Mouse (Mus musculus): ENCODE measurements around the gene Fbxl17.

The Fbxl17 gene

DNA sequence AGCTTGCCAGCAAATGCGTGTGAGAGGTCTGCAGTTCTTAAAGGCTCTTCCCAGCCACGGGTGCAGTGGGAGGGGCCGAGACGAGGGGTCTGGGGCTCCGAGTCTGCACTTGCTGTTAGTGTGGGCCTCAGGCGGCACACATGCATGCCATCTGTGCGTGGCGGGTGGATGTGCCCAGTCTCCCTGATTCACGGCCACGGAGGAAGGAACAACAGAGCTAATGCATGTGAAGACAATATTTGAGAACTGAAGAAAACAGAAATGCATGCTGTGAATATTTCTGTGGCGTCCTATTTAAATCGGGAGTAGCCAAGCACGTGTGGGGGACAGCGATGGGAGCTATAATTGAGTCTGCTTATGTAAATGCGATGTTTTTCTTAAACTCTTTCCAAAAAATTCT is 474.6 kb downstream of the Fbxl17 start:
- no peak for DNase-seq

DNA sequence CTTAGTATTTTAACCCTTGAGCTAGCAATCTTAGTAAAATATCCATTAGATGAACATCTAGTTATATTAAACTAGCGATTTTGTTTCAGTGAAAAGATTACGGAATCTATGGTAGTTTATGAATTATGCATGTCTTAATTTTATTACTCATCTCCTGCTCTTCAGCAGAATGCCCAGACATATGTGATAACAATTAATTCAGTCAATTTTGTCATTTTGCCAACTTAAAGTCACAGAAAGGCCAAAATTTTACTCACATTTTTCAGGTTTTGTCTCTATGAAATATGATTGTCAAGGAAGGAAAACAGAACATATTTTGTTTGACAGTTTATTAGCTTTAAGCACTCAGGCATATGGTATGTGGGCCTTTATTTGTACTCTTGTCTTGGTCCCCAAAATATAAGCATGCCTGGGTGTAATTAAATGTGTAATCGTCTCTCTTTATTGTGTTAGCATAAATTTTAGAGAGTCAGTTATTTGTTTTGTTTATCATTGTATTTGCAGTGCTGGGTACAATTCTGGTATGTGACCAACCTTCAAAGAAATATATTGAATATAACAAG is 482.1 kb downstream of the Fbxl17 start:
- DNase-seq, result no peak

DNA sequence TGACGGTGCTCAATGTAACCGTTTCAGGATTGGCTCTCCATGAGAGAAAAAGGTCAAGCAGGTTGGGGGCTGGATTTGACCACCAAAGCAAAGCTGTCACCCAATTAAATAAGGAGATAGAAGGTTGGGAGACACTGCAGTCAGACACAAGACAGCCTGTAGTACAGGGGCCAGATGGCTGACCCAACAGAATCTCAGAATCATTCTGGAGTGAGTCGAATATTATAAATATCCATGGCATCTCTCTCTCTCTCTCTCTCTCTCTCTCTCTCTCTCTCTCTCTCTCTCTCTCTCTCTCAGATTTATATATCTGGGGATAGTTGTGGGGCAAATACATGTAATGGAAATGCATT is 487.3 kb downstream of the Fbxl17 start:
- no peak for DNase-seq

DNA sequence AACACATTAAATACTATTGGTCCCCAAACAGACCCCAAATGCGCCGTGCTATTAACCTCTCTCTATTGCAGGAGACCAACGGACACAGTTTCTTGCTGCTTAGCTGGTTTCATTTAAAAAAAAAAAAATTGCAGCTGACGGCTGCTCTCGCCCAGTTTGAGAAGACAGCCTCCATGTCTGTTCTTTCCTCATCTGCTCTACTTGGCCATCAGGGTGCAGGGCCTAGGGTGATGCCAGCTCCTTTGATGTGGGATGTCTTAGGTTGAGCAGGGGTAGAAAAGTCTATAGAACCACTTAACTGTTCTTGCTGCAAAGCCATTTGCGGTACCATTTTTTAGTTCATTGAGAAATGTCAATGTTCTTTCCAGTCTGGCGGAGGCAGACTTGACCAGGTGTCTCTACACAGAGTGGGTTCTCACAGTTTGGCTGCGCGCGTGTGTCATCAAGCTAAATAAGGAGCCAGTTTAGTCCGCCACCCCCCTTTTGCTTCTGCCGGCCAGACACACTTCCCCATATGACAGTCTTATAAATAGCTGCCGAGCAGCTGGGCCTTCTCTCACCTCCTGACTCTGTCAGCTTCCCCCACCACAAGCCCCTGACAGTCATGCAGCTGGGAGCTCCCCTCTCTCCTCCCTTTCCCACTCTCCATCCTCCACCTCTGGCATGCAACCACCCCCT is 487.8 kb downstream of the Fbxl17 start:
- peak; percentile 37 for DNase-seq

DNA sequence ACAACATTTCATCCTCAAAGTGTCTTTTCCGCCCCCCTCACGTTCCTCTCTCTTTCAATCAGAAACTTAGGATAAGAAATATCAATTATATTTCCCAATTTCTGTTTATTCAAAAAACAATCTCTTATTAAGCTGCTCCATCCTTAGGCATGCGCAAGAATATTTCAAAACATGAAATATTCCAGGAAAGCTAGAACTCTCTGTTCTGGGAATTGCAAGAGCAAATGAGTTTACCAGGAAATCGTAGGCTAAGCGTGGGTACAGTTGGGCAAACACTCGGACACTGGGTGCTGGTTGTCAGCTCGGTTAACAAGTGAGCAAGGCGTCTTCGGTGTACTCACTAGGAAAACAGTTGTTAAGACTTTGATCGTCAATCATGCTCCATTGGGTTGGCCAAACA is 489.0 kb downstream of the Fbxl17 start:
- no peak for DNase-seq

DNA sequence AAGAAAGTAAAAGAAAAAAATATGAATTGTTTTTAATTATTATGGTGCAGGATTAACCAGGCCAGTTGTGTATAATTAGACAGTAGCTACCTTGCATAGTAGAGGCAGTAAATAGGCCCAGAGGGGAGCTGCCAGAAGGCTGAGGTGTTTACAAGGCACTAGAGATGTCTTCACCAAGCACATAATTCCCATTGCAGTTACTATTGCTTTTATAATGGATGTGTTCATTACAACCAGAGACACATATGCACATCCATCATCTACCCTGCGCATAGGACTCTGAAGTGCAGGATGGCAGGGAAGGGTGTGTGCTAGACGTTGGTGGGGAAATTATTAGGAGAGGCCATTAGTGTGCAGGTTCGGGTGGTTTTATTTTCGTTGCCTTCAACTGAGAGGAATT is 491.0 kb downstream of the Fbxl17 start:
- no peak for DNase-seq

DNA sequence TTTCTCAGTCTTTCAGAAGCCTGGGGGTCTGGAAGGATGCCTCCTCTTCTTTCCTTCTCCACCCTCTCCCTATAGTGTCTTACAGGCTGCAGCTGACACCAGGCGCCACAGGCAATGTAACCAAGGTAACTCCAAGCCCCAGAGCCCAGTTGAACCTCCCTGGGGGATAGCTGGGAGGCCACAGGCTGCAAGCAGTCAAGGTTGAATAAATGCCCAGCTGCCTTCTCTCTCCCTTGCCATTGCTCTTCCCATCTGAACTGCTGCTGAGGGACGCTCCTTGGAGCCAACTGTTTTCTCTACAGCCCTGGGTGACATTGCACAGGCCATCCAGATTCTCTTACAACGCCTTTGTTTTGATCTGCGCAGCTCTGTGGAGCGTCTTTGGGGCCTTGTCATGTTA is 491.5 kb downstream of the Fbxl17 start:
- no peak for DNase-seq

DNA sequence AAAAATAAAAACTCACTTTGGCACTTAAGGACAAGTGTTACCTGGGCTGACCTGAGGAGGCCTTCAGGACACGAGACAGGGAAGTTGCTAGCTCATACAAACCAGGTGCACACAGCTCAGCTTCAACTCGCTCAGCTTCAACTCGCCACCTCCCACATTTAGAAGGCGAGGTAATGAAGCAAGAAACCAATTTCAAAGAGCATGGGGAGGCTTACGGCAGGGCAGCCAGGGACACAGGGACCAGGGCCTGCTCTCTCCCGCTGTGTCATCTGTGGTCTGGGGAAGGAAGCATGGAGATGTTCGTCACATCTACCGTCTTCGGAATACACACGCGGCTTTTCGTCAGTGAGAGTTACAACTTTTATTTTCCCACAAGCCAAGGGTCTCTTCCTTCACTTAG is 491.9 kb downstream of the Fbxl17 start:
- no peak for DNase-seq
